Mouse (Mus musculus): ENCODE measurements around the gene Trim39.

DNA sequence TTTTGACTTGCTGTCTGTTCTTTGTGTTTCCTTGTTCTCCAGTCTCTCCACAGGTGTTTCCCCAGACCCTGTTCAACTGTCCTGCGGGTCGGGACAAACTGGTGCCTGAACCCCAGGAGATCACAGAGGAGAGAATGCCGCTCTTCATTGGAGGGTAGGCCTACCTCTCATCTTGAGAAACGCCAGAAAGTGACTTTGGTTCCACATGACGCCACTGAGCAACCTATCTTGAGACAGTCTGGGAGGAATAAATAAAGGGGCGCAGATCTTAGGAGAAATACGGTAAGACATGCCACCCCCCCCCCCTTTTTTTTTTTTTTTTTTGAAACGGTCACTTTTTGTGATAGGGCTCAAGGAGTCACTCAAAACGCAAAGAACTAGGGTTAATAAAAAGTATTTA lies 42.5 kb upstream of the Trim39 start:
- TF ChIP-seq CTCF (IDR thresholded peaks at IDR 0.05; ENCODE audit: control insufficient read depth, insufficient read depth, insufficient replicate concordance, low read depth, low read length) (no peak), POLR2A (IDR thresholded peaks at IDR 0.05; ENCODE audit: control insufficient read depth, low read depth, low read length) (no peak)

All from testis, adult 2 months (tissue).